Mouse (Mus musculus) layer of hippocampus, postnatal 10 days (tissue): ENCODE data around the gene Orai3. TPM values are rescaled to one million over a fixed set of nuclear protein-coding genes. Genes with fewer than 3 reads are reported as not detected.
"Not testable (repeated sequence)": the region's sequence is repeated elsewhere in the genome, so short reads cannot be mapped to it uniquely, and the experiment has no call there.

Experiments
- DNase-seq, 2 experiments: peaks; one replicate each; pipeline ENCODE4 v3.0.0; 2021; ENCODE audit warnings: low spot score in 2 of 2
- total RNA-seq, 2 experiments: library from RNA; stranded (reverse); gene quantifications; 2 replicates each; pipeline ENCODE4 v1.2.3; 2021

The Orai3 gene
- total RNA-seq, 2 experiments from 2014 or later, result 18.5 to 19.1 TPM

GRCm38 (mm10) chr7:127761026-127761425 lies 8.6 kb upstream of the Orai3 start:
- DNase-seq, result peak; percentile 70 to 76

DNA sequence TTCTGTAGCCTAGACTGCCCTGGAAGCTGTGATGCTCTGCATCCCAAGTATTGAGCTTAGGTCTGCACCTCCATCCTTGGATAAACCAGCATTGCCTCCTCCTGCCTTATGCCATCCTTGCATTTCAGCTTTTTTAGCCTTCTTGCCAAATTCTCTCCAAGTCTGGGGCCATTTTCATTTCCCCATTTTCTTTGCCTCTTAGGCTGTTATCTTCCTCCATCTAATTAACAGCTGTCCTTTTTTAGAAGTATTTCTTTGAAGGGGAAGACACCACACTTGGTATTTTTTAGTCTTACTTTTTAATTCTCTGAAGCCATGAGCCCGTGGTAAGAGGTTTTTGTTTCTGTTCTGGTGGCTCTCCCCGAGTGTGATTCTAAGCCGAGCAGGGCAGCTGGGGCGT lies 6.0 kb upstream of the Orai3 start:
- DNase-seq, result no peak

DNA sequence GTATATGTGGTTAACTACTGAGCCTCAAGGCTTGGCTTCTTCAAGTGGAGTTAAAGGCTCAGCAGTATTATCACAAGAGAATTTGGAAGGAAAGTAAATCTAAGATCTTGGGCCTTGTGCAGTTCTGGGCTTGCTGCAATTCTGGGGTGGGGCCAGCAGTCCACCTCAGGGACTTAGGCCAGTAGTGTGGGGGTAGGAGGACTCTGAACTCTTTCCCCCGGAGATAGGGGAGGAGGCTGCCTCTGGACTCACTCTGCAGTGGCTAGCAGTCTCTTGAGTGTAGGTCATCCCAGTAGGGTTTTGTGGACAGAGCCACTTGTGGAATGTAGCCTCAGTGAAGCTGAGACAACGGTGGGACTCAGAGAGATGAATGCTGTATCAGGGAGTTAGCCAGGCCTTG lies 3.9 kb upstream of the Orai3 start:
- DNase-seq, result no peak

DNA sequence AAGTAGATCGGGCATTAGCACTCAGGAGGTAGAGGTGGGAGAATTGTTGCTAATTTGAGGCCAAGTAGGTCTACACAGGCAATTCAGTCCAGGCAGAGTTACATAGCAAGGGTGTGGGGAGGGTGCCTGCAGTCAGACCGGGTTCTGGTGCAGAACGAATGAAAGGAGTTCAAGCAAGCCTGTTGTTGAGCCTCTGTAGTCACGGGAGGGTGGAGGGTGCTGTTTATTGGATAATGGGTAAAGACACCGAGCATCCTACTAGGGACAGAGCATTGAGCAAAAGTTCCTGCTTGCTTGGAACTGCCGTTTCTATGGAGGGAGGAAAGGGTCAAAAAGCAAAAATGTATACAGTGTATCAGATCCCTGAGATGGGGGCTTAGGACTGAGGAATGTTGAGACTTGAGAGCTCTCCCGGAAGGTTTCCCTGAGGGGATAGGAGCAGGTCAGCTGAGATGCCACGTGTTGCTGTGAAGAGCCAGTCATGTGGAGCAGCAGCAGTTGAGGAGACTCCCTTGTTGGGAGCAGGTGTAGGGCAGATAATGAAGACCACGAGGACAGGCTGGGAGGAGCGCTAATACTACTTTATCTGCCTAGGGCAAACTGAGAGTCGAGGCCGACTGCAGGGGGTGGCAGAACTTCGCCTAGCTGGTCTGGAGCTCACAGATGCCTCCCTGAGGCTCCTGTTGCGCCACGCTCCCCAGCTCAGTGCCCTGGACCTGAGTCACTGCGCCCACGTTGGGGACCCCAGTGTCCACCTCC lies 2.6 kb upstream of the Orai3 start:
- no peak for DNase-seq

- no peak for DNase-seq
Observed at GRCm38 (mm10) chr7:127767671-127768345, 1.8 kb upstream of the Orai3 start.

DNA sequence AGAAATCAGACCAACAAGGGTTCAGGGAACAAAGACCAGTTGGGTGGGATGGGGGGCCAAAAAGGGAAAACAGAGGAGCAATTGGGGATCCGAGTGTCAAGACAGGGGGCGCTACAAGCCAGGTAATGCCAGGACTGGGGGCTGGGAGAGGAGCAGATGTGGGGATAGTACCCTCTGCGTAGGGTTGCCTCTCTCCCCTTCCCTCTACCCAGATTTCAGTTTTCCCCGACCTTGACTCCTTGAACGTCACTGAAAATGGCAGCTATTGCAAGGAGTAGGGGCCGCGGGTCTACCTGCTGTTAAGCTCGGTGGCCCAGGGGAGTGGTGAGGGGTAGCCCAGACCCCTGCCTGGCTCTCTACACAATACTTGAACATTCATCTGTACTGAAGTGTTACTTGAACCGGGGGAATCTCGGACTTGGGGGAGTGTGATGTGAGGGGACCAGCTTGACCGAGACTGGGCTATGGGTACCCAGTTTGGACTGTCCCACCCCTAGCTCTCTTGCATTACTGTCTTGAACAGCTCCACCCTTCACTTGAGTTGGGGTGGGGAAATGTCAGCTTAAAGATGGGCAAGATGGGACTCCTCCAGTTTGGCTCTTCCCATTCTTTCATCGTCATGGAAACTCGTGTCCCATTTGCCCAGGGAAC lies 1.1 kb upstream of the Orai3 start:
- DNase-seq, result peak in 1 of 2 experiments; percentile 51

GRCm38 (mm10) chr7:127768997-127769593 lies 520 bp upstream of the Orai3 start:
- DNase-seq, result peak; percentile 98

DNA sequence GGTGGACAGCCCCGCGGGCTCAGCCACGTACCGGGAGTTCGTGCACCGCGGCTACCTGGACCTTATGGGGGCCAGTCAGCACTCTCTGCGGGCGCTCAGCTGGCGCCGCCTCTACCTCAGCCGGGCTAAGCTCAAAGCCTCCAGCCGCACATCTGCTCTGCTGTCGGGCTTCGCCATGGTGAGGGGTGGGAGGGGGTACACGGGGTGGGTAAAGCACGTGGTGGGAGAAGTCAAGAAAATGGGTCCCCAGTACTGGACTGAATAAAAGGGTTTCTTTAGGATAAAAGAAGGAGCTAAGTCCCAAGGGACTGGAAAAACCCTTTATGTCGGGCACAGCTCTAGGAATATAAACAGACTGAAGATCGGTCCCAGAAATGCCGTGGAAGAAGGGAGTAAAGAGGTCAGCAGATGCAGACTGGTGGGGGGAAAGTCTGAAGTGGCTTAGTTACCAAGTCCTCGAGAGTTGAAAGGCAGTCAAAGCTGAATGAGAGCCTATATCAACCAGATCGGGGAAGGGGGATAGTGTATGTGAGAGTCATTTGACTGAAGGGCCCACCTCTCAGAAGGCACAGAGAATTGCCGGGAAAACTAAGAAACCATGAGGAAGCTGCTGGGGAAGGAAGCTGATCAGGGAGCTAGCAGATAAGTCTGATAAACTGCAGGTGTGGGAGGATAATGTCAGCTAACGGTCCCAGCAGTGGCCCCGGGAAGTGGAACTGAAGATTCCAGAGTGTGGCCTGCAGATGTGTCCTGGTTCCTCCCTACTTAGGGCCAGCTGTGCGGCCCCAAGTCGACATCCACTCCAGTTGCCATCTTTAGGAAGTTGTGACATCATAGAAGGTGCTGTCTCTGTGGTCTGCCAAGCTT lies 657 bp downstream of the Orai3 start:
- DNase-seq, result no peak

GRCm38 (mm10) chr7:127771262-127771661 lies 1.6 kb downstream of the Orai3 start:
- peak; percentile 30 to 43 for DNase-seq

DNA sequence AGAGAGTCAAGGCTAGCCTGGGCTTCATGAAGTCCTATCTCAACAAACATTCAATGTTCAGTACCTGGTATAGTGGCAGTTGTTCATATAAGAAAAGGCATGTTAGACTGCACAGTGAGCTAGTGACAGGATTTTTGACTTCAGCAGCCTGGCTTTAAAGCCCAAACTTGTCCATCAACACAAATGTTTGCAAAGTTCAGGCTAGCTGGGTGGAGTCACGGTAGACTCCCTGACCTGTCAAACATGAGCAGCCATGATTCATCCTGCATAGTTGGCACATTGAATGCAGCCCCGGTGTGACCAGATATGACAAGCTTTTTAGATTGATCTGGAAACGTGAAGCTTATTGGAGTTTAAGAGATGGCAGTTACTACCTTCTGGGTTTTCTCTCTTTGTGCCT lies 2.5 kb downstream of the Orai3 start:
- no peak for DNase-seq

DNA sequence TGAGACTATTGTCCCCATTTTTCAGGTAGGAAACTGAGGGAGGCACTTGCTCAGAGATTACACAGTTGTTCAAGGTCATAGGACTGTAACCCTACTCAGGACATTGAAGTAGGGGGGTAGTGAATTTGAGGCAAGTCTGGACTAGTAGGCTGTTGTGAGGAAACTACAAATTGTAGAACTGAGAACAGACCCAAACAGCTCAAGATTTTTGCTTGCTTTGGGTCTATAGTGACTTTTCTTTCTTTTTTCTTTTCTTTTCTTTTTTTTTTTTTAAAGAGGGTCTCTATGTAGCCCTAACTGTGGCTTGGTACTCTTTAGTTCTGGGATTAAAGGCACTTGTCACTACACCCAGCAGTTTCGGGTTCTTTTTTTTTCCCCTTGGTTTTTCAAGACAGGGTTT lies 2.9 kb downstream of the Orai3 start:
- no peak for DNase-seq

DNA sequence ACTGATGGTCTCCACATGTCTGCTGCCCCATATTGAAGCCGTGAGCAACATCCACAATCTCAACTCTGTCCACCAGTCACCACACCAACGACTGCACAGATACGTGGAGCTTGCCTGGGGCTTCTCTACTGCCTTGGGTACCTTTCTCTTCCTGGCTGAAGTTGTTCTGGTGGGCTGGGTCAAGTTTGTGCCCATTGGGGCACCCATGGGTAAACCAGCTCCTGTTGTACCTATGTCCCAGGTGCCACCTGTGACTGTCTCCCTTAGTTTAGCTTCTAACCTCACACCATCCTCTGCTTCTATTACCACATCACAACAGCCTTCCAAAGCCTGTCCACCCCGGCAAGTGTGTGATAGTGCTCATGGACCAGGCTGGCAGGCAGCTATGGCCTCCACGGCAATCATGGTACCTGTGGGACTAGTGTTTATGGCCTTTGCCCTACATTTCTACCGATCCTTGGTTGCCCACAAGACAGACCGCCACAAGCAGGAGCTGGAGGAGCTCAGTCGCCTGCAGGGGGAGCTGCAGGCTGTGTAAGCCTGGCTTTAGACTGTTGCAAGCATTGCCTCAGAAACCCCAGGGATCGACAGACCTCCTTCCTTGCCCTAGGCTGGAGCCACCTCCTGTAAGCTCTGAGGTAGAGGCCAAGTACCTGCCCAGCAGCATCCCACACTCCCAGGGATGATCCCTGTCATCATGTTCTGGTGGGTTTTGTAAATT lies 4.2 kb downstream of the Orai3 start:
- peak; percentile 64 to 68 for DNase-seq

- not testable (repeated sequence) for DNase-seq
Observed at GRCm38 (mm10) chr7:127775837-127776236, 6.2 kb downstream of the Orai3 start.

GRCm38 (mm10) chr7:127776426-127776825 lies 6.8 kb downstream of the Orai3 start, which contains the start of gene Setd1a:
Gene Setd1a, plus strand, starts transcription at chr7:127776670.
- DNase-seq, result peak; percentile 90 to 92

GRCm38 (mm10) chr7:127776878-127777473 lies 7.4 kb downstream of the Orai3 start:
- DNase-seq, result peak; percentile 95 to 97

DNA sequence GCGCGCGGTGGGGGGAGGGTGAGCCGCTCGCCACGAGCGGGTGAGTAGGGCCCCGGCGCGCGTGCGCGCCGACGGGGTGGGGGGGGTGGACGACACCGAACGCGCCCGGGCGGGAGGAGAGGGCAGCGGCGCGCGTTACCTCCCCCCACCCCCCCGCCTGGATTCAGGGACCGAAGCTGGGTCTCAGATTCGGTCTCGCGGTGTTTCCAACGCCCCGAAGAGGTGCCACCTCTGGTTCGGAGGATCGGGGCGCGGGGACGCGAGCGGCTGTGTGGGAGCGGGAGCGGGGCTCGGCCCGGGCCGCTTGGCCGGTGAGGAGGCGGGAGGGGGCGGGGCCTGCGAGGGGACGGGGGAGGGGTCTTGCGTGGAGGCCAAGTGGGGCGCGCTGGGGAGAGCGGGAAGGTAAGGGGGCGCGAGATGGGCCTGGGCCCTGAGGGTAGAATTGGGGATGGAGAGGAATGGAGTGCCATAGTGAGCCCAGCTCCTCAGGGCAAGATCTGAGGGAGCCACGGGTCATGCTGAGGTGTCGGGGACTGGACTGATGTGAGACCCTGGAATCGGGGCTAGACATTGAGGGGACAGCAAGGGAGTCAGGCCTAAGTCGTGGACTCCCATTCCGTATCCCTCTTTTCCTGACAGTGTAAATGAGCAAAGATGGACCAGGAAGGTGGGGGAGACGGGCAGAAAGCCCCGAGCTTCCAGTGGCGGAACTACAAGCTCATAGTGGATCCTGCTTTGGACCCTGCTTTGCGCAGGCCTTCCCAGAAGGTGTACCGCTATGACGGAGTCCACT lies 8.1 kb downstream of the Orai3 start:
- DNase-seq, result peak; percentile 65 to 76

DNA sequence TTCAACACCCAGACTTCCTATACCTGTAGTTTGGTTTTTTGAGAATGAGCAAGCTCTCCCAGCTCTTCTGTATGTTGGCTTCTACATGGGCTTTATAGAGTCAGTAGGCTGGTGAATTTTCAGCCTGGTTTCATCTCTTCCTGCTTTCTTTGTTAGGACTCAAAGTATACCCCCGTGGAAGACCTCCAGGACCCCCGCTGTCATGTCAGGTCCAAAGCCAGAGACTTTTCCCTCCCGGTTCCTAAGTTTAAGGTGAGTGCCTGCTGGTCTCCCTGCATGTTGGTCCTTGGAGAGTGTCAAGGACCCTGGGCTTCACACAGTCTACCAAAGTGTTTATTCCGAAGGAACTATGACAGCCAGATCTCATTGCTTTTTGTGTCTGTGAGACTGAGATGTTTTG lies 8.7 kb downstream of the Orai3 start:
- DNase-seq, result no peak

- DNase-seq, result no peak
Observed at GRCm38 (mm10) chr7:127785308-127785707, 15.7 kb downstream of the Orai3 start, which contains the start of gene Gm49388. Gene Gm49388, plus strand, starts transcription at chr7:127785608.
